Comparison of ENCODE assay signal across 29 mouse cellular contexts in the genomic region with DNA sequence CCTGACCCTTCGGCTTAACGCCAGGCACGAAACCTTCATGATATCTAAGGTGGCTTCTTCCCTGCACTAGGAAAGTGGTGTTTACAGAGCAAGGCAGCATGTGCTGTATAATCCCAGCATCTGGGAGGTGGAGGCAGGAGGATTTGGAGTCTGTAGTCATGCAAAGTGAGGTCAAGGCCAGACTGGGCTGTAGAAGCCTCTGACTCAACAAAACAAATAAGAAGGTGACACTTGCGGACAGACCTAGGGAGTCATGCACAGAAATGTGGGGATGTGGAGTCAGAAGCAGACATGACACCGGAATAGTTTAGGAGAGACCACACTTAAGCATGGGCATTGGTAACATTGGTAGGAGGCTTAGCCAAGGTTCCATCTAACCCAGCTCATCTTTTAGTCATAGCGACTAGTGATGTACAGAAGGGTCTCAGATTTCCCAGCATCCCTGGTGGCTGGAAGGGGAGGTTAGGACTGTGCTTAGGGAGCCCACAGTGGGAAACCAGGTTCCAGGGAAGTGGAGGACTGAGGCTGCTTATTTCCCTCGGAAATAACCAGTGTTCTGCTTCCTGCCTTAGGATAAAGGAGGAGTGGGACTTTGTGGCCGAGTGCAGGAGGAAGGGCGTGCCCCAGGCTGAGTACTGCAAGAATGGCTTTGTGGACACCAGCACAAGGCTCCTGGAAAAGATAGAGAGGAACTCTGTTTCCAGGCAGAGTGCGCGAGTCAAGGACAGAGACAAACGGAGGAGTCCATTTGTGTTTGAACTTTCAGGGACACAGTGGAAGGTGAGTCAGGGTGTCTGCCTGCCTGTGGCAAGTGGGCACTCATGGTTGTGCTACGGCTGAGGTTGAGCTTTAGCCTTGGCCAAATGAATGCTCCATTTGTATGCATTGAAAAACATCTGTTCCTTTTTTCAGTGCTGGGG. TPM values are rescaled to one million over a fixed set of nuclear protein-coding genes. Genes with fewer than 3 reads are reported as not detected.
DNase-seq lines count a peak whose midpoint lies in the region; ATAC-seq and TF ChIP-seq lines count a peak whose summit lies in the region.
"Had no signal": no experiment of that assay in that cellular context is flagged by ENCODE, and none has a peak within 500 bp of the region (broad histone marks: within the 10 kb centered on the region; RNA-seq: fewer than 3 reads in every experiment).

No protein-coding gene starts in this region.

- 76% methylated on average over 13 of the region's 13 CpGs for WGBS in lung, embryonic 16.5 days
- 72% methylated on average over 13 of the region's 13 CpGs for WGBS in lung, adult 2 months

- in situ Hi-C loops in ES-E14 (cut with MboI; ENCODE audit: low sequenced_read_pairs in 2 of 2, unreplicated experiment in 2 of 2), result no loop called here

- no peaks in the 10 kb centered on the region; the same call in 1 of the 2 replicates for H3K27me3 ChIP-seq in lung, embryonic 16.5 days (ENCODE audit: control insufficient read depth, insufficient read depth, low read depth, low read length)
- H3K27me3 ChIP-seq in ES-Bruce4 (ENCODE audit: control insufficient read depth, insufficient read depth, low read length, poor library complexity, severe bottlenecking), result no peaks in the 10 kb centered on the region
- H3K27me3 ChIP-seq: intestine, embryonic 15.5 days had no signal

- no peak for TF ChIP-seq CTCF in lung, adult 2 months (IDR thresholded peaks at IDR 0.05; ENCODE audit: insufficient read depth, low read length)
- no peak for TF ChIP-seq CTCF in ES-Bruce4 (IDR thresholded peaks at IDR 0.05; ENCODE audit: low read depth, low read length)

- TF ChIP-seq POLR2A in lung, adult 2 months (IDR thresholded peaks at IDR 0.05; ENCODE audit: borderline replicate concordance, extremely low read depth, low read depth, low read length), result no peak
- TF ChIP-seq POLR2A in ES-Bruce4 (IDR thresholded peaks at IDR 0.05; ENCODE audit: insufficient read depth, low read length), result no peak

- no peak overlapping the region for H3K4me3 ChIP-seq in lung, embryonic 16.5 days (ENCODE audit: low read length)
- H3K4me3 ChIP-seq in lung, adult 2 months (replicated peaks; ENCODE audit: extremely low read depth, low read depth, low read length), result no peak overlapping the region
- H3K4me3 ChIP-seq in ES-Bruce4 (ENCODE audit: low read depth, low read length) (peak overlapping the region; percentile 62), ES-E14 (ENCODE audit: insufficient read depth in 1 of 2, low read depth in 1 of 2, low read length in 2 of 2, poor library complexity in 1 of 2, severe bottlenecking in 1 of 2) (peak overlapping the region; percentile 61 to 62)
- H3K4me3 ChIP-seq: embryonic facial prominence, embryonic 15.5 days; heart, embryonic 10.5 days; hindbrain, embryonic 10.5 days; intestine, embryonic 15.5 days had no signal

- H3K9ac ChIP-seq in lung, embryonic 16.5 days (ENCODE audit: low read length), result no peak overlapping the region
- H3K9ac ChIP-seq in ES-Bruce4 (ENCODE audit: low read depth, poor library complexity, severe bottlenecking) (0 out of 2 replicates have a peak overlapping the region, but pooled peaks have one; percentile 1), ES-E14 (ENCODE audit: insufficient read depth, low read depth, low read length, poor library complexity, severe bottlenecking) (peak overlapping the region; percentile 65; the same call in 1 of the 2 replicates)
- H3K9ac ChIP-seq: embryonic facial prominence, embryonic 15.5 days; intestine, embryonic 15.5 days had no signal

- H3K36me3 ChIP-seq in lung, embryonic 16.5 days (ENCODE audit: control insufficient read depth, insufficient read depth, low read length), result no peaks in the 10 kb centered on the region
- H3K36me3 ChIP-seq in ES-Bruce4 (ENCODE audit: control insufficient read depth, insufficient read depth, low read length, poor library complexity, severe bottlenecking) (no peaks in the 10 kb centered on the region), ES-E14 (ENCODE audit: control insufficient read depth, insufficient read depth, low read length, poor library complexity, severe bottlenecking) (peaks cover 3% of the 10 kb centered on the region)
- H3K36me3 ChIP-seq: embryonic facial prominence, embryonic 15.5 days; heart, embryonic 10.5 days; hindbrain, embryonic 10.5 days; intestine, embryonic 15.5 days had no signal

- peak; percentile 28; the same call in 1 of the 2 replicates for ATAC-seq in lung, embryonic 16.5 days (ENCODE audit: low read depth)
- ATAC-seq: forebrain, embryonic 14.5 days; hindbrain, embryonic 16.5 days; intestine, embryonic 15.5 days had no signal

- no peak for DNase-seq in lung, adult 2 months
- no peak for DNase-seq in ES-E14 (ENCODE audit: low read depth, low spot score)
- peak; percentile 49 for DNase-seq in adrenal gland, postnatal 25 days
- DNase-seq in cerebellum, adult 18-20 months, result no peak
- no peak for DNase-seq in gastrocnemius, adult 8-10 months (ENCODE audit: low spot score in 2 of 2)
- DNase-seq: cerebellum, adult 9-10 months; gastrocnemius, postnatal 25 days; kidney, adult 8-10 months; kidney, postnatal 10 days; midbrain, embryonic 14.5 days; right cerebral cortex, postnatal 14 days had no signal

- H3K4me2 ChIP-seq in lung, embryonic 16.5 days (ENCODE audit: low read depth, low read length), result no peak overlapping the region
- H3K4me2 ChIP-seq: embryonic facial prominence, embryonic 15.5 days; intestine, embryonic 15.5 days had no signal

- peak; percentile 98 for TF ChIP-seq EP300 in ES-Bruce4 (IDR thresholded peaks at IDR 0.05; ENCODE audit: insufficient read depth, low read depth, low read length)

- no peaks in the 10 kb centered on the region for H3K4me1 ChIP-seq in lung, embryonic 16.5 days (replicated peaks; ENCODE audit: control insufficient read depth, insufficient read depth, low read length)
- no peaks in the 10 kb centered on the region for H3K4me1 ChIP-seq in lung, adult 2 months (ENCODE audit: control insufficient read depth, insufficient read depth, low read length)
- H3K4me1 ChIP-seq in ES-Bruce4 (ENCODE audit: control insufficient read depth, insufficient read depth, low read length) (peaks cover 2% of the 10 kb centered on the region), ES-E14 (ENCODE audit: control insufficient read depth in 2 of 2, insufficient read depth in 2 of 2, low read length in 2 of 2, poor library complexity in 1 of 2) (peaks cover 14 to 20% of the 10 kb centered on the region in 2 experiments)
- H3K4me1 ChIP-seq: embryonic facial prominence, embryonic 15.5 days; heart, embryonic 10.5 days; hindbrain, embryonic 10.5 days; intestine, embryonic 15.5 days had no signal

- H3K27ac ChIP-seq in lung, embryonic 16.5 days (ENCODE audit: low read length), result no peak overlapping the region
- peak overlapping the region; percentile 88 for H3K27ac ChIP-seq in ES-Bruce4 (ENCODE audit: insufficient read depth, low read length)
- H3K27ac ChIP-seq in ES-E14 (ENCODE audit: insufficient read depth, low read depth, low read length, poor library complexity, severe bottlenecking), result peak overlapping the region; percentile 89
- H3K27ac ChIP-seq: embryonic facial prominence, embryonic 15.5 days; heart, embryonic 10.5 days; hindbrain, embryonic 10.5 days; intestine, embryonic 15.5 days; stomach, postnatal 0 days had no signal

- H3K9me3 ChIP-seq in lung, embryonic 16.5 days (ENCODE audit: control insufficient read depth, low read length), result no peaks in the 10 kb centered on the region
- no peaks in the 10 kb centered on the region for H3K9me3 ChIP-seq in ES-Bruce4 (replicated peaks; ENCODE audit: control insufficient read depth, insufficient read depth, low read length, poor library complexity, severe bottlenecking)
- no peaks in the 10 kb centered on the region for H3K9me3 ChIP-seq in ES-E14 (ENCODE audit: control insufficient read depth, insufficient read depth, low read depth, low read length)
- H3K9me3 ChIP-seq: embryonic facial prominence, embryonic 15.5 days; heart, embryonic 10.5 days; hindbrain, embryonic 10.5 days; intestine, embryonic 15.5 days had no signal

RNA-seq across cellular contexts. Expression of gene Lrrc2, which starts 9.1 kb away (rescaled TPM):
- polyA plus RNA-seq in lung, embryonic 16.5 days (2015; fragmentation: Nextera tagmentation; extraction: Ambion mirVana), result 0.83 and 1.1 TPM in 2 replicates
- polyA plus RNA-seq in lung, adult 2 months (2012; rRNA removed), result 0.38 and 0.84 TPM in 2 replicates
- polyA plus RNA-seq in ES-Bruce4 (2011; ENCODE audit: insufficient read depth, insufficient read length, low read depth, missing spikeins), result 5.8 and 11.9 TPM in 2 replicates
- 20.2 and 20.8 TPM in 2 replicates for total RNA-seq in ES-E14 (2012; rRNA removed)
- 8.9 and 10.5 TPM in 2 replicates for total RNA-seq in adrenal gland, postnatal 25 days (2021)
- 100 to 1,000 TPM in 1 of 4 experiments, 10 to 100 TPM in 3; 84.4 to 106 (median 97.6) TPM for total RNA-seq in gastrocnemius, adult 8-10 months (2022)
- polyA plus RNA-seq: liver, adult 2 months had no signal

RNA-seq across cellular contexts. Expression of gene Tdgf1, which starts 14.5 kb away (rescaled TPM):
- polyA plus RNA-seq in lung, embryonic 16.5 days (2015; fragmentation: Nextera tagmentation; extraction: Ambion mirVana), result not detected in 2 replicates
- 0.88 and 1.0 TPM in 2 replicates for polyA plus RNA-seq in lung, adult 2 months (2012; rRNA removed)
- polyA plus RNA-seq in ES-Bruce4 (2011; ENCODE audit: insufficient read depth, insufficient read length, low read depth, missing spikeins), result 462 and 483 TPM in 2 replicates
- 904 and 1,760 TPM in 2 replicates for total RNA-seq in ES-E14 (2012; rRNA removed)
- not detected in 2 replicates for total RNA-seq in adrenal gland, postnatal 25 days (2021)
- not detected for total RNA-seq in gastrocnemius, adult 8-10 months (2022)
- total RNA-seq: common myeloid progenitor, adult 5-6 weeks; gastrocnemius, postnatal 25 days; liver, adult 2 months; megakaryocyte progenitor cell, adult 5-6 weeks had no signal
- polyA plus RNA-seq: C2C12; forebrain, embryonic 14.5 days; heart, postnatal 0 days; hindbrain, embryonic 10.5 days; intestine, embryonic 15.5 days; limb, embryonic 11.5 days; liver, adult 2 months; liver, embryonic 16.5 days; midbrain, embryonic 14.5 days; neural tube, embryonic 11.5 days; stomach, postnatal 0 days had no signal

RNA-seq across cellular contexts. Expression of gene Rtp3, which starts 29.9 kb away (rescaled TPM):
- polyA plus RNA-seq in lung, embryonic 16.5 days (2015; fragmentation: Nextera tagmentation; extraction: Ambion mirVana), result 1.4 and 1.9 TPM in 2 replicates
- 26.7 and 29.0 TPM in 2 replicates for polyA plus RNA-seq in lung, adult 2 months (2012; rRNA removed)
- not detected in 2 replicates for polyA plus RNA-seq in ES-Bruce4 (2011; ENCODE audit: insufficient read depth, insufficient read length, low read depth, missing spikeins)
- 0.62 and 1.1 TPM in 2 replicates for total RNA-seq in ES-E14 (2012; rRNA removed)
- 3.0 and 4.8 TPM in 2 replicates for total RNA-seq in adrenal gland, postnatal 25 days (2021)
- 1 to 10 TPM in 1 of 4 experiments, under 1 TPM in 3; 0.60 to 1.2 (median 0.76) TPM for total RNA-seq in gastrocnemius, adult 8-10 months (2022)
- total RNA-seq: common myeloid progenitor, adult 5-6 weeks; megakaryocyte progenitor cell, adult 5-6 weeks had no signal
- polyA plus RNA-seq: C2C12; embryonic facial prominence, embryonic 15.5 days; forebrain, embryonic 14.5 days; hindbrain, embryonic 10.5 days; hindbrain, embryonic 16.5 days; limb, embryonic 11.5 days; midbrain, embryonic 14.5 days; neural tube, embryonic 11.5 days; stomach, postnatal 0 days had no signal

RNA-seq across cellular contexts. Expression of gene Fam240a, which starts 43.8 kb away (rescaled TPM):
- polyA plus RNA-seq in lung, embryonic 16.5 days (2015; fragmentation: Nextera tagmentation; extraction: Ambion mirVana), result not detected in 2 replicates
- not detected in 2 replicates for polyA plus RNA-seq in lung, adult 2 months (2012; rRNA removed)
- not detected in 2 replicates for polyA plus RNA-seq in ES-Bruce4 (2011; ENCODE audit: insufficient read depth, insufficient read length, low read depth, missing spikeins)
- total RNA-seq in ES-E14 (2012; rRNA removed), result 1.0 TPM in 1 of 2 replicates, not detected in the other
- total RNA-seq in adrenal gland, postnatal 25 days (2021), result not detected in 2 replicates
- 1 to 10 TPM in 2 of 4 experiments, under 1 TPM in 2; 0.65 to 2.2 (median 0.90) TPM for total RNA-seq in gastrocnemius, adult 8-10 months (2022)
- total RNA-seq: common myeloid progenitor, adult 5-6 weeks; layer of hippocampus, postnatal 14 days; liver, adult 2 months; megakaryocyte progenitor cell, adult 5-6 weeks had no signal
- polyA plus RNA-seq: C2C12; embryonic facial prominence, embryonic 15.5 days; forebrain, embryonic 14.5 days; heart, embryonic 10.5 days; heart, postnatal 0 days; hindbrain, embryonic 10.5 days; hindbrain, embryonic 16.5 days; intestine, embryonic 15.5 days; limb, embryonic 11.5 days; liver, adult 2 months; liver, embryonic 16.5 days; midbrain, embryonic 14.5 days; neural tube, embryonic 11.5 days; stomach, postnatal 0 days had no signal

RNA-seq across cellular contexts. Expression of gene Ltf, which starts 58.6 kb away (rescaled TPM):
- polyA plus RNA-seq in lung, embryonic 16.5 days (2015; fragmentation: Nextera tagmentation; extraction: Ambion mirVana), result 3.2 and 5.4 TPM in 2 replicates
- 8.1 and 20.3 TPM in 2 replicates for polyA plus RNA-seq in lung, adult 2 months (2012; rRNA removed)
- not detected in 2 replicates for polyA plus RNA-seq in ES-Bruce4 (2011; ENCODE audit: insufficient read depth, insufficient read length, low read depth, missing spikeins)
- 0.48 TPM in 1 of 2 replicates, not detected in the other for total RNA-seq in ES-E14 (2012; rRNA removed)
- total RNA-seq in adrenal gland, postnatal 25 days (2021), result 0.49 and 2.4 TPM in 2 replicates
- not detected for total RNA-seq in gastrocnemius, adult 8-10 months (2022)
- total RNA-seq: gastrocnemius, postnatal 25 days had no signal
- polyA plus RNA-seq: C2C12; neural tube, embryonic 11.5 days had no signal

Comparison
In these comparisons a context has a peak if more than half of its experiments do, and no peak if none do; other contexts are left out.
1. H3K4me3 ChIP-seq: peak in ES-Bruce4 (single experiment) and ES-E14 (2 of 2); none in lung, embryonic 16.5 days (single experiment) and lung, adult 2 months (single experiment).
2. RNA of gene Tdgf1, which starts 14.5 kb away (total RNA-seq): 904 to 1,760 TPM in ES-E14; not detected in adrenal gland, postnatal 25 days and not detected in gastrocnemius, adult 8-10 months; every median in the first group is over 100 times any median in the second.